Mouse (Mus musculus): ENCODE measurements around the gene 2200002J24Rik. TPM values are rescaled to one million over a fixed set of nuclear protein-coding genes. Genes with fewer than 3 reads are reported as not detected.

Gene 2200002J24Rik
- polyA plus RNA-seq (2014; fragmentation: Nextera tagmentation; extraction: Ambion mirVana) = 0.58 TPM in 1 of 2 replicates, not detected in the other

DNA sequence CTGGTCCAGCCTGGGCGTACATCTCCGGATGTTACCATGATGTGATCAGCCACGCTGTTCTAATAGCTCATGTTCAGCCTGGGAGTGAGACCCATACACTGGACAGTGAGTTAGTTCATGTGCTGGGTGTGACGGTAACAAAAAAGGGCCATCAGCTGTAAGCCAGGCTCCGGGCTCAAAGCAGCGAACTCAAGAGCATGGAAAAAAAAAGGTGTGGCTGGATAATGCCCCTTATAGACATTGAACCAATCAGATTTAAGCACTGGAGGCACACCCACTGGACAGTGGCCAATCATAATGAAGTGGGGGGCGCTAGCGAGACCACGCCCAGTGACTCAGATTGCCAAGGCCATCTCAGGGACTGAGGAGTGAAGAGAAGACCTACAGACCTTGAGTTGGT lies at the start of gene 2200002J24Rik:
Gene 2200002J24Rik, plus strand, starts transcription at position 338 of the 400 bp plus-strand sequence.
- no peak within 1 kb of the TSS for H3K4me3 ChIP-seq (ENCODE audit: low read depth, low read length)
- 37% methylated on average over 9 of the region's 9 CpGs for WGBS
- H3K27me3 ChIP-seq (ENCODE audit: control insufficient read depth, insufficient read depth, low read length) = no peaks in the 10 kb centered on the region
- no peaks in the 10 kb centered on the region; the same call in 1 of the 2 replicates for H3K9me3 ChIP-seq (ENCODE audit: control insufficient read depth, low read length)
- no peaks in the 10 kb centered on the region for H3K4me1 ChIP-seq (ENCODE audit: control insufficient read depth, insufficient read depth, low read length)
- H3K36me3 ChIP-seq (ENCODE audit: control insufficient read depth, insufficient read depth, low read length) = no peaks in the 10 kb centered on the region
- no peak within 1 kb of the TSS for H3K4me2 ChIP-seq (ENCODE audit: low read depth)
- ATAC-seq (ENCODE audit: insufficient read depth, low FRiP score, low TSS enrichment) (no peak), DNase-seq (ENCODE audit: low spot score) (no peak)
- H3K9ac ChIP-seq (ENCODE audit: low read length) = no peak within 1 kb of the TSS
- no peak within 1 kb of the TSS for H3K27ac ChIP-seq (ENCODE audit: low read depth, low read length)

DNA sequence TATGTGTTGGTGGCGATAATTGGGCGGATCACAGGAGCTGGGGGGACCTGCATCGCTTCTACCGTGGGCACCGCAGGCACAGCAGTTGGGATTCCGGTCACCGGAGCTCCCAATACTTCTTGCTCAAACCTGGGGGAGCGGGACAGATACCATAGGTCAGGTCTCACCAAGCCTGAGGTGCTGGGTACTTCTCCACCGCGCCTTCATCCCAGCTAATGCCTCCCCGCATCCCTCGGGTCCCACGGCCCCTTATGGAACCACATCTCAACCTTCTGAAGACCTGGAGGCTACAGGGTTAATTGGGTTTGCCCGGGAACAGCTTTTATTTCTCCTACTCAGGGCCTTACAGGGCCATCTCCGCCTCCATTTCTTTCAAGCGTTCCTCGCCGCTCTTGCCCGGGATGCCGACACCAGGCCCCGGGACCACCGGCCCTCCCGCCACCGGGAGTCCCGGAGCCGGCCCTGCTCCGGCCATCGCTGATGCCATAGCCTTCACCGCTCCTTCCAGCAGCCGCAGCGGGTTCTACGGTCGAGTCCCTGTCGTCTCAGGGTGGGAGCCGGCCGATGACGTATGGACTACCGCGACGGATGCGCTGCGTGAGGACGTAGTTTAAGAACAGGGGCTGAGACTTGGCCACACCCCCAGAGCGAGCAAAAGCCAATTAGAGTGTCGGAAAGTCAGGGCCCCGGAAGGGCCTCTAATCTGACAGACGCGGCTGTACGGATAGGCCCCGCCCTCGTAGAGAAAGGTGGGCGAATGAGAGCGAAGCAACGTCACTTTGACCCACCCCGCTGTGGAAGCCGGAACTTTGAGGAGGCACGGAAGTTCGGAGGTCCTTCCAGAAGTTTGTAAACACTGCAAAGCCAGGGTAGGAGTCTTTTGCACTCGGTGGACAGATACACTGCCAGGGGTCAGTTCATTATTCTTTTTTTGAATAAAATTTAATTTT lies 48.9 kb upstream of the 2200002J24Rik start, which contains the start of gene Rbm42:
Gene Rbm42, minus strand, starts transcription at position 727 of the 950 bp plus-strand sequence.
- H3K9me3 ChIP-seq (ENCODE audit: control insufficient read depth, low read length) = no peaks in the 10 kb centered on the region
- H3K9ac ChIP-seq (ENCODE audit: low read length) = peak within 1 kb of the TSS; percentile 91
- no peaks in the 10 kb centered on the region for H3K27me3 ChIP-seq (ENCODE audit: control insufficient read depth, insufficient read depth, low read length)
- 2% methylated on average over 59 of the region's 59 CpGs for WGBS
- peaks cover 14% of the 10 kb centered on the region for H3K36me3 ChIP-seq (ENCODE audit: control insufficient read depth, insufficient read depth, low read length)
- DNase-seq (ENCODE audit: low spot score) (peak; percentile 98), ATAC-seq (ENCODE audit: insufficient read depth, low FRiP score, low TSS enrichment) (peak; percentile 99)
- no peaks in the 10 kb centered on the region for H3K4me1 ChIP-seq (ENCODE audit: control insufficient read depth, insufficient read depth, low read length)
- H3K4me3 ChIP-seq (ENCODE audit: low read depth, low read length) = peak within 1 kb of the TSS; percentile 84
- peak within 1 kb of the TSS; percentile 91 for H3K4me2 ChIP-seq (ENCODE audit: low read depth)
- H3K27ac ChIP-seq (ENCODE audit: low read depth, low read length) = no peak within 1 kb of the TSS

DNA sequence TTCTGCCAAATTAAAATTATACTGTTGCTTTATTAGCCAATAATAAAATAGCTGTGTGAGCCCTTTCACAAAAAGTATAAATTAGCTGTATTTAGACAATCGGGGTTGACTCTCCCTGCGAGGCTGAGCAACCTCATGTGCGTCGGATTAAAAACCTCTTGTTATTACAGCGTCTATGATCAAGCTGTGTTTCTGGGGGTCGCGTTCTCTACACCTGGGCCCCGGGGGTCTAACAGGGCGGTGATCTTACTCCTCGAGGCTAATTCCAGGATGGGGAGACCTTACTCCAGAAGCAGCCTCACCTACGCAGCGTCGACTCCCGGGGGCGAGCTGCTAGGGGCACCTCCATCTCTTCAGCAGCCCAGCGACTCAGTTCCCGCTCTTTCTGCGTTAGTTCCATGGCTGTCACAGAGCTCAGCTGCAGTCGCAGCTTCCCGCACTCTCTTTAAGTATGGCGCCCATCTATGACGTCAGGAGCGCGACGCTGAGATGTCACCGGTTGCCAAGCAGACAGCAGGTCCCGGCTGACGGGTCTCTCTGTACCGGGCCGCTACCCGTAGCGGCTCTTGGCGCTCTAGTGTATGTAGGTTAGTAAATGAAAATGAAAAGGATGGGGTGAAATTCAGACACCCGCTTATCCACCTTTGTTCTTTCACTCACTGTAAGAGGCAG lies 34.1 kb upstream of the 2200002J24Rik start, which contains the start of gene Haus5:
Gene Haus5, minus strand, starts transcription at position 466 of the 672 bp plus-strand sequence.
- Histone ChIP-seq H3K4me3 (ENCODE audit: low read depth, low read length) (peak within 1 kb of the TSS; percentile 55), H3K27ac (ENCODE audit: low read depth, low read length) (no peak within 1 kb of the TSS), H3K9me3 (ENCODE audit: control insufficient read depth, low read length) (no peaks in the 10 kb centered on the region), H3K4me1 (ENCODE audit: control insufficient read depth, insufficient read depth, low read length) (no peaks in the 10 kb centered on the region), H3K4me2 (ENCODE audit: low read depth) (peak within 1 kb of the TSS; percentile 85), H3K9ac (ENCODE audit: low read length) (peak within 1 kb of the TSS; percentile 55), H3K36me3 (ENCODE audit: control insufficient read depth, insufficient read depth, low read length) (no peaks in the 10 kb centered on the region), H3K27me3 (ENCODE audit: control insufficient read depth, insufficient read depth, low read length) (no peaks in the 10 kb centered on the region)
- WGBS = under 1% methylated on average over 34 of the region's 34 CpGs
- peak; percentile 90 for ATAC-seq (ENCODE audit: insufficient read depth, low FRiP score, low TSS enrichment)
- DNase-seq (ENCODE audit: low spot score) = peak; percentile 94

DNA sequence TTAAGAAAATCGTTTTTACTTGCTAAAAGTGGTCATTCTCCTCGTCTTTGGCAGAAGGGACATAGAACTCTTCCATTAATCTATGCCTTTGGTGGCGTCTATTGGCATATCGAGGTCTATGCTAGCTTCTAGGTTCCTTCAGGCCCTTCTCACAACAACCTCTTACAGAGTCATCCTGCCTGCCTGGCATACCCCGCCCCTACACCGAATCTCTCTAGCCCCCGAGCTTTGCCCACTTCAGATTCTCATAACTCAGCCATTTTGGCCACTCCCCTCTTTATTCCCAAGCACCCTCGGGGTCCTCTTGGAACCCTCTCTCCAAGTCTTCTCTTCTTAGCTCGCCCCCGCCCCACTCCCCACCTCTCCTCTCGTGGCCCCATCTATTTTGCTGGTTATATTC lies 33.4 kb upstream of the 2200002J24Rik start:
- 7% methylated on average over 11 of the region's 11 CpGs for WGBS
- Histone ChIP-seq H3K36me3 (ENCODE audit: control insufficient read depth, insufficient read depth, low read length) (no peaks in the 10 kb centered on the region), H3K4me2 (ENCODE audit: low read depth) (peak overlapping the region; percentile 85), H3K27me3 (ENCODE audit: control insufficient read depth, insufficient read depth, low read length) (no peaks in the 10 kb centered on the region), H3K9me3 (ENCODE audit: control insufficient read depth, low read length) (no peaks in the 10 kb centered on the region), H3K27ac (ENCODE audit: low read depth, low read length) (no peak overlapping the region), H3K4me1 (ENCODE audit: control insufficient read depth, insufficient read depth, low read length) (no peaks in the 10 kb centered on the region), H3K9ac (ENCODE audit: low read length) (peak overlapping the region; percentile 55), H3K4me3 (ENCODE audit: low read depth, low read length) (peak overlapping the region; percentile 55)
- ATAC-seq (ENCODE audit: insufficient read depth, low FRiP score, low TSS enrichment) (0 out of 2 replicates have a peak, but pooled peaks have one; percentile 46), DNase-seq (ENCODE audit: low spot score) (no peak)

DNA sequence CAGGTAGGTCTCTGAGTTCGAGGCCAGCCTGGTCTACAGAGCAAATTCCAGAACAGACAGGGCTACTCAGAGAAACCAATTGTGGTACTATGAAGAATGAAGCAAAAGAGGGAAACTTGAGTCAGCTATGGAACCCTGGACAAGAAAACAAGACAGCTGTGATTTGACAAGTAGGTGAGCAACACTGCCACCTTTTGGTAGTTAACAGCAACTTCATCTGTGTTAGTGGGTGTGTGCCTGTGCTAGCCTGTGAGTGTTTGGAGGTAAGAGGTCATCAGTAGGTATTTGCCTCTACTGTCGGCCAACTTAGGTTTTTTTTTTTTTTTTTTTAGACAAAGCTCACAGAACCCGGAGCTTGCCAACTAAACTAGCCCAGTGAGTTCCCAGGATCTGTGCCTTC lies 29.5 kb upstream of the 2200002J24Rik start:
- no peak overlapping the region for H3K4me2 ChIP-seq (ENCODE audit: low read depth)
- no peak for DNase-seq (ENCODE audit: low spot score)
- H3K9ac ChIP-seq (ENCODE audit: low read length) = no peak overlapping the region
- no peaks in the 10 kb centered on the region for H3K36me3 ChIP-seq (ENCODE audit: control insufficient read depth, insufficient read depth, low read length)
- no peaks in the 10 kb centered on the region for H3K9me3 ChIP-seq (ENCODE audit: control insufficient read depth, low read length)
- 47% methylated on average over 3 of the region's 3 CpGs for WGBS
- H3K27ac ChIP-seq (ENCODE audit: low read depth, low read length) = no peak overlapping the region
- H3K27me3 ChIP-seq (ENCODE audit: control insufficient read depth, insufficient read depth, low read length) = no peaks in the 10 kb centered on the region
- no peak for ATAC-seq (ENCODE audit: insufficient read depth, low FRiP score, low TSS enrichment)
- no peaks in the 10 kb centered on the region for H3K4me1 ChIP-seq (ENCODE audit: control insufficient read depth, insufficient read depth, low read length)
- no peak overlapping the region for H3K4me3 ChIP-seq (ENCODE audit: low read depth, low read length)

DNA sequence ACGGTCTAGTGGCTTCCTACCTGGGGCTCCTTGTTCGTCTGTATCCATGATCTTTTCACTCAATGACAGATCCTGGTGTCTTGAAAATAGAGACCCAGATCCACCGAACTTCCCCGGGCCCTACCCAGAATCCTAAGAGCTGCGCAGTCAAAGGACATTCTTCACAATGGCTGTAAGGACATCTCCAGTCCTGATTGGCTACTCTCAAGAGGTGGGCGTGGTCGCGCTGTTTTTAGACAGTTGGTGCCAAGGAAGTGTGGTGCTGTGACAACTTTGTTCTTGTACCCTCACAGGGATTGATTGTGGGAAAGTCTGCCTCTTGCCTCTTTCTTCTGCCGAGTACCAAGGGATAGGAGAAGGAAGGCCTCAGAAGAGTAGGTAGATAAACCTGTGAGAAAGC lies 27.2 kb upstream of the 2200002J24Rik start, which contains the start of gene Pmis2:
Gene Pmis2, minus strand, starts transcription at position 126 of the 400 bp plus-strand sequence.
- ATAC-seq (ENCODE audit: insufficient read depth, low FRiP score, low TSS enrichment) = no peak
- no peak within 1 kb of the TSS for H3K9ac ChIP-seq (ENCODE audit: low read length)
- no peak within 1 kb of the TSS for H3K27ac ChIP-seq (ENCODE audit: low read depth, low read length)
- no peaks in the 10 kb centered on the region for H3K4me1 ChIP-seq (ENCODE audit: control insufficient read depth, insufficient read depth, low read length)
- no peaks in the 10 kb centered on the region for H3K27me3 ChIP-seq (ENCODE audit: control insufficient read depth, insufficient read depth, low read length)
- no peak within 1 kb of the TSS for H3K4me3 ChIP-seq (ENCODE audit: low read depth, low read length)
- H3K36me3 ChIP-seq (ENCODE audit: control insufficient read depth, insufficient read depth, low read length) = no peaks in the 10 kb centered on the region
- H3K9me3 ChIP-seq (ENCODE audit: control insufficient read depth, low read length) = no peaks in the 10 kb centered on the region
- DNase-seq (ENCODE audit: low spot score) = no peak
- H3K4me2 ChIP-seq (ENCODE audit: low read depth) = no peak within 1 kb of the TSS
- WGBS = 69% methylated on average over 9 of the region's 9 CpGs

DNA sequence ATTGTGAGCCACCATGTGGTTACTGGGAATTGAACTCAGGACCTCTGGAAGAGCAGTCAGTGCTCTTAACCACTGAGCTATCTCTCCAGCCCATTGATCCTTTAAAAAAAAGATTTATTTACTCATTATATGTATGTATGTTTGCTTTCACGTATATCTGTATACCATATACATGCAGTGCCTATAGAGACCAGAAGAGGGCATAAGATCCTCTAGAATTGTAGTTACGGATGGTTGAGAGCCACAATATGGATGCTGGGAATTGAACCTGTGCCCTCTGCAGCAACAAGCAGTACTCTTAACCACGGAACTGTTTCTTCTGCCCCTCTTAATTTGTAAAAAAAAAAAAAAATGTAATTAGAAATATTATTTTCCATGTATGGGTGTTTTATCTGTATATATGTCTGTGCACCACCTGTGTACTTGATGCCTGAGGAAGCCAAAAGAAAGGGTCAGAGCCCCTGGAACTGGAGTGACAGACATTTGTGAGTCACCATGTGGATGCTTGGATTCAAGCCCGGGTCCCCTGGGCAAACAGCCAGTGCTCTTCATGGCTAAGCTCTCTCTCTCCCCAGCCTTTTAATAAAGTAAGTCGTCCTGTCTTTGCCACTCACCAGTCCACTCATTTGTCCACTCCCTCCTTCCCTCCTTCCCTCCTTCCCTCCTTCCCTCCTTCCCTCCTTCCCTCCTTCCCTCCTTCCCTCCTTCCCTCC lies 20.3 kb upstream of the 2200002J24Rik start:
- 69% methylated on average over 5 of the region's 5 CpGs for WGBS
- Histone ChIP-seq H3K4me1 (ENCODE audit: control insufficient read depth, insufficient read depth, low read length) (no peaks in the 10 kb centered on the region), H3K4me2 (ENCODE audit: low read depth) (no peak overlapping the region), H3K36me3 (ENCODE audit: control insufficient read depth, insufficient read depth, low read length) (no peaks in the 10 kb centered on the region), H3K4me3 (ENCODE audit: low read depth, low read length) (no peak overlapping the region), H3K27ac (ENCODE audit: low read depth, low read length) (no peak overlapping the region), H3K9ac (ENCODE audit: low read length) (no peak overlapping the region), H3K27me3 (ENCODE audit: control insufficient read depth, insufficient read depth, low read length) (no peaks in the 10 kb centered on the region), H3K9me3 (ENCODE audit: control insufficient read depth, low read length) (0 out of 2 replicates have a peak, but pooled peaks cover 3% of the 10 kb centered on the region)
- DNase-seq (ENCODE audit: low spot score) (no peak), ATAC-seq (ENCODE audit: insufficient read depth, low FRiP score, low TSS enrichment) (no peak)

DNA sequence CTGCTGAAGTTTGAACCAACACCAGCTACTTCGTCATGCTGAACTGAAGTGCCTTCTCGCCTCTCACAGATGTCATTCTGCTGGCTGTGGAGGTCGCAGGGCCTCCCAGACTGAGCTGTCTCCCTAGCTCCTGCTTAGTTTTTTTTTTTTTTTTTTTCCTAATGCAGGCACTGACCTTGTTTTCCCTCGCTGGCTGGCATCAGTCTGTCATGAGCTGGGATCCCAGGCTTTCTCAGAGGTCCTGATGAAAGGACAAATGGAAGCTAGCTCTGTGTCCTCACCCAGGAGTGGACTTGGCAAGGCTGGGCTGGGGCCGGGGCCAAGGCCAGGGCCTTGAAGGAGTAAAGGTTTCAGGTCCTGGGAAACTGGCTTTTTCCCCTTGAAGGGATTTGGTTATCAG lies 16.8 kb upstream of the 2200002J24Rik start:
- Histone ChIP-seq H3K4me3 (ENCODE audit: low read depth, low read length) (no peak overlapping the region), H3K4me1 (ENCODE audit: control insufficient read depth, insufficient read depth, low read length) (no peaks in the 10 kb centered on the region), H3K9me3 (ENCODE audit: control insufficient read depth, low read length) (0 out of 2 replicates have a peak, but pooled peaks cover 3% of the 10 kb centered on the region), H3K27ac (ENCODE audit: low read depth, low read length) (no peak overlapping the region), H3K36me3 (ENCODE audit: control insufficient read depth, insufficient read depth, low read length) (no peaks in the 10 kb centered on the region), H3K9ac (ENCODE audit: low read length) (no peak overlapping the region), H3K27me3 (ENCODE audit: control insufficient read depth, insufficient read depth, low read length) (no peaks in the 10 kb centered on the region), H3K4me2 (ENCODE audit: low read depth) (no peak overlapping the region)
- 77% methylated on average over 5 of the region's 5 CpGs for WGBS
- ATAC-seq (ENCODE audit: insufficient read depth, low FRiP score, low TSS enrichment) (no peak), DNase-seq (ENCODE audit: low spot score) (no peak)
